Mouse (Mus musculus): ENCODE measurements around the gene 4930523C07Rik.

The 4930523C07Rik gene

GRCm38 (mm10) chr1:160099659-160100302, 55.6 kb downstream of the 4930523C07Rik start:
- no peak for DNase-seq (ENCODE audit: low spot score)

GRCm38 (mm10) chr1:160100996-160101395, 56.8 kb downstream of the 4930523C07Rik start:
- no peak for DNase-seq (ENCODE audit: low spot score)

- no peak for DNase-seq (ENCODE audit: low spot score)
Measured at GRCm38 (mm10) chr1:160105426-160105825, 61.2 kb downstream of the 4930523C07Rik start.

- DNase-seq (ENCODE audit: low spot score), result no peak
Measured at GRCm38 (mm10) chr1:160108604-160109003, 64.4 kb downstream of the 4930523C07Rik start.

GRCm38 (mm10) chr1:160123957-160124356, 79.8 kb downstream of the 4930523C07Rik start:
- no peak for DNase-seq (ENCODE audit: low spot score)

All from urinary bladder, postnatal 14 days (tissue).